Mouse (Mus musculus): ENCODE measurements around the gene Rnf114.

DNA sequence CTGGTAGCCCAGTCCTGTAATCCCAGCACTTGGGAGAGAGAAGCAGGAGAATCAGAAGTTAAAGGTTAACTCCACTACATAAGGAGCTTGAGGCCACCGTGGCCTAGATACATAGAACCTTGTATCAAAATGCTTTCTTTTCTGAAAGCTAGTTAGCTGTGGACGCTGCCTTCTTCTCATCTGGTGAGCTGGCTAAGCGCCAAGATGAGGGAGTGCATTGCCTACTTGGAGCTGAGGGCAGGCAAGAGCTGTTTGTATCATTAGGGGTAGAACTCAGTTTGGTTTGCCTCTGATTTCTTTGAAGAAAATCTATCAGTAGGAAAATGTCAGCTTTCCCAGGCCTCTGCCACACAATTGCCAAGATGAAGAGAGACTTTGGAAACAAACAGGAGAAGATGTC lies 38.6 kb upstream of the Rnf114 start:
- TF ChIP-seq CTCF (IDR thresholded peaks at IDR 0.05; ENCODE audit: extremely low read depth, insufficient read length, insufficient replicate concordance, low read depth, low read length) (no peak), POLR2A (IDR thresholded peaks at IDR 0.05; ENCODE audit: low read depth, low read length) (no peak)
